Mouse (Mus musculus) bone marrow, adult 2 months (tissue): Measurements from ENCODE around the gene Cfap61.

Experiments
- CTCF ChIP-seq: fragments of 200-500 bp; IDR thresholded peaks from 2 replicates; pipeline ENCODE4 v1.5.1; 2011; ENCODE audit warnings: low read length, control low read depth; ENCODE audit not compliant: control insufficient read depth, insufficient read depth
- POLR2A ChIP-seq: fragments of 200-500 bp; IDR thresholded peaks from 2 replicates; pipeline ENCODE4 v1.6.1; 2011; ENCODE audit warnings: low read depth, mild to moderate bottlenecking, control low read depth, low read length, borderline replicate concordance; ENCODE audit not compliant: control insufficient read depth

DNA sequence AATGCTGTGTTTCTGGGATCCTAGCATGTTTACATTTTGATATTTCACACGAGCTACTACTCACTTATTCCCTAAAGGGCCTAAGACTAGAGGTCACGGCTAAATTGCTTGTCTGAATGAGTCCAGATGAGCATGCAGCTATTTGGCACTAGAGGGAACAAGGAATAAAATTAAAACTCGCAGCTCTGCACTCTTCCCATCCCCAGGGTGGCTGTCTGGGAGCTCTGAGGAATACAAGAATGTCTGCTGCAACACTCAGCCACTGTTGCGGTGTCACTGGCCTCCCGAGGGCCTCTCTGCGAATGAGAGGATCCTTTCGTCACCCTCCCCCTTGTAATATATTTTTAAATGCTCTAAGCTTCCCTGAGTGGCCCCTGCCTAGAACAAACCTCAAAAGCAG, 310.8 kb downstream of the Cfap61 start:
- TF ChIP-seq CTCF: no peak
- no peak for TF ChIP-seq POLR2A
